Mouse (Mus musculus) liver, postnatal 0 days (tissue): Measurements from ENCODE around the gene Flad1.

ENCODE experiments used
- CTCF ChIP-seq: sonication (generic); IDR thresholded peaks from 2 replicates; pipeline ENCODE4 v1.5.1; 2016; ENCODE audit warnings: antibody characterized with exemption, low read depth
- EP300 ChIP-seq: IDR thresholded peaks from 2 replicates; pipeline ENCODE4 v1.6.1; 2016; ENCODE audit warnings: antibody characterized with exemption, low read depth, mild to moderate bottlenecking

GRCm38 (mm10) chr3:89356029-89356428 is 55.6 kb downstream of the Flad1 start:
- no peak for TF ChIP-seq CTCF
- TF ChIP-seq EP300, result no peak
